Mouse (Mus musculus) liver, embryonic 13.5 days (tissue): Measurements from ENCODE around the gene Cdc42ep5. TPM values are rescaled to one million over a fixed set of nuclear protein-coding genes. Genes with fewer than 3 reads are reported as not detected.
"Not testable (repeated sequence)": the region's sequence is repeated elsewhere in the genome, so short reads cannot be mapped to it uniquely, and the experiment has no call there.

ENCODE experiments used
- ATAC-seq: fragments of 200-750 bp; cut with Nextera tagmentation; 2 replicates; pipeline ENCODE4 v1.8.0; 2017; ENCODE audit warnings: low read depth, mild to moderate bottlenecking, moderate number of reproducible peaks, moderate library complexity
- DNase-seq: peaks from one replicate; pipeline ENCODE4 v3.0.0; 2022
- H3K27ac ChIP-seq: fragments of 300-500 bp; sonication (generic); 2 replicates; pipeline ENCODE4 v1.5.1; 2015; ENCODE audit warnings: moderate library complexity, mild to moderate bottlenecking, inconsistent platforms
- H3K27me3 ChIP-seq: fragments of 300-500 bp; sonication (generic); 2 replicates; pipeline ENCODE4 v1.6.1; 2015; ENCODE audit warnings: mild to moderate bottlenecking, inconsistent platforms
- H3K36me3 ChIP-seq: fragments of 300-500 bp; sonication (generic); 2 replicates; pipeline ENCODE4 v1.6.1; 2015; ENCODE audit warnings: mild to moderate bottlenecking, inconsistent platforms
- H3K4me1 ChIP-seq: fragments of 300-500 bp; sonication (generic); replicated peaks from 2 replicates; pipeline ENCODE4 v1.6.1; 2015; ENCODE audit warnings: inconsistent platforms
- H3K4me2 ChIP-seq: fragments of 300-500 bp; sonication (generic); 2 replicates; pipeline ENCODE4 v1.6.1; 2015; ENCODE audit warnings: inconsistent platforms, mild to moderate bottlenecking, moderate library complexity
- H3K4me3 ChIP-seq: fragments of 300-500 bp; sonication (generic); replicated peaks from 2 replicates; pipeline ENCODE4 v1.5.1; 2015; ENCODE audit warnings: mild to moderate bottlenecking, inconsistent platforms
- H3K9ac ChIP-seq: fragments of 300-500 bp; sonication (generic); 2 replicates; pipeline ENCODE4 v1.6.1; 2015; ENCODE audit warnings: mild to moderate bottlenecking, inconsistent platforms
- H3K9me3 ChIP-seq: fragments of 300-500 bp; sonication (generic); replicated peaks from 2 replicates; pipeline ENCODE4 v1.6.1; 2016; ENCODE audit warnings: inconsistent platforms
- WGBS: fragments of 180-500 bp; shearing (Covaris S2); methylation state at CpG from one replicate; pipeline ENCODE4 v1.1.7; 2015; ENCODE audit not compliant: insufficient replicate concordance; 5-methylcytosine and 5-hydroxymethylcytosine counted together
- polyA plus RNA-seq: library from polyadenylated mRNA; unstranded; fragments of >200 nt; fragmentation: Nextera tagmentation; extraction: Ambion mirVana; gene quantifications from 2 replicates; pipeline ENCODE4 v1.2.1, GENCODE M21; 2015

Gene Cdc42ep5
- polyA plus RNA-seq, result 8.0 and 8.5 TPM in 2 replicates

DNA sequence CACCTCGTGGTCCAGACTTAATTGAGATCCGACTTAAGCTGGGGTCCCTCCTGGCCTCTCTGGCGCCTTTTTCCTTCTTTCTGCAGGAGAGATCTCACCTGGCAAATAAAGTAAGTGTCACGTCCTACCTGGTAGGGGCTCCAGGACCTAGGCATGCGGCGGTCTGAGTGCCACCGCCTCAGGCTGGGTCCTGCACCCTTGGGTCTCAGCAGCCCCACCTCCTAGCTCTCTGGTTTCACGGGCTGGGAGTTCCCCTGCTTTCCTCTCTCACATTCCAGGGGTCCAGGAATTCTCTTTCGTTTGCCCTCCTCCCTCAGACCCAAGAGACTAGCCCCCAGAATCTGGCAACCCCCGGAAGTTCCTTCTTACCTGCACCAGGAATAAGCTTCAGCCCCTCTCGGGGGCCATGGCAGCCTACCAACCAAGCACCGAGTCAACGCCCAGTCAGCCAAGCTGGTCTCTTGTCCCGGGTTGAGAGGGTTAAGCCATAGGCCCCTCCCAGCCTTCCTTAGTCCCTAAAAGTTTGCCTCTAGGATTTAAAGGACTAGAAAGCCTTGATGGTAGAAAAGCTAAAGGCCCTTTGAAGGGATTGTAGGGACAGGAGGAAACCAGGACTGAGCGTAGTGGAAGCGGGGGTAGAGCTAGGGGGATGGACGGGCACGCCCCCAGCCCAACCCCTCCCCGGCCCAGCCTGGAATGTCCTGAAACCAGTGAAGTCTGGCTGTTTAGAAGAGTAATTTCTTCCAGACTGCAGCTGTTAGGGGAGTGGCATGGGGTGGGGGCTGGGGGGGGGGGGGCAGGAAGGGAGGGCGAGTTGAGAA is at the start of gene Cdc42ep5:
Cdc42ep5 (minus strand) TSS at position 771 of the 821 bp plus-strand sequence.
- Histone ChIP-seq H3K27ac (peak within 1 kb of the TSS; percentile 39), H3K4me2 (peak within 1 kb of the TSS; percentile 67), H3K9ac (peak within 1 kb of the TSS; percentile 59), H3K27me3 (no peaks in the 10 kb centered on the region), H3K4me3 (peak within 1 kb of the TSS; percentile 54), H3K9me3 (no peaks in the 10 kb centered on the region), H3K36me3 (no peaks in the 10 kb centered on the region), H3K4me1 (peaks cover 24% of the 10 kb centered on the region)
- WGBS, result 2% methylated on average over 19 of the region's 20 CpGs
- DNase-seq (no peak), ATAC-seq (peak; percentile 66)

DNA sequence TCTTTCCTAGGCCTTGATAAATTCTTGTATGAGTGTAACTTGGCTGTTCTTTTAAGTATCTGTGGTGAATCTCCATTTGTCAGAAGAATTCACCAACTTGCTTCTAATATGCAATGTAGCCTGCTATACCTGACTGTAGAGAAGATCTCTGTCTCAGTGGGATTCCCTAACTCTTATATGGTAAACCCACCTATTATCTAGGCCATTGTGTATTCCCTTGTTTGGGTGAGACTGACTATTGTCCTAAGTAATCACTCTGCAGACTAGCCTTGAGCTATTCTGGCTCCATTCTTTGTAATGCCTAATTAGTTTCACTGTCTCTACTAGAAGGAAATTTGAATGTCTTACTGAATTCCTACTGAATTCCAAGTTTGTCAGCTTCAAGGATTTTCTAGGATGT is 48.8 kb upstream of the Cdc42ep5 start:
- H3K36me3 ChIP-seq, DNase-seq, H3K4me2 ChIP-seq, H3K27me3 ChIP-seq, H3K27ac ChIP-seq, H3K4me1 ChIP-seq, H3K9me3 ChIP-seq, H3K4me3 ChIP-seq, H3K9ac ChIP-seq, ATAC-seq: not testable (repeated sequence)

DNA sequence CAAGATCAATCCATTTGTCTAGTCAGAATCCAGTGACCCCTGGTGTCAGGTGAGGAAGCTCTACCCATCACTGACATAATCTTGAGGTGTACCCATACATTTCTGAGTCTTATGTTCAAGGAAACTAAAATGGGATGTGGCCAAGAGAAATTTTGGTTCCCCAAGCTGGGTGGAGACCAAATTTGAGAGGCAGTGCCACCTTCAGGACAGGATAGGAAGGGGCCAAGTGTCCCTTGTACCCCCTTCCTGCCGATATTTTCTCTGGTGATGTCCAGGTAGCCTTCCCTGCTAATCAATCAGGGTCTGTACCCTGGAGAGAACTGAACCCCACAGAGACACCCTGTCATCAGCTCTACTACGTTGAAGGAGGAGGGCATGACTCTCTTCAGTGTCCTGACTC is 44.0 kb upstream of the Cdc42ep5 start:
- WGBS, result 28% methylated on average over 2 of the region's 2 CpGs
- no peak for ATAC-seq

DNA sequence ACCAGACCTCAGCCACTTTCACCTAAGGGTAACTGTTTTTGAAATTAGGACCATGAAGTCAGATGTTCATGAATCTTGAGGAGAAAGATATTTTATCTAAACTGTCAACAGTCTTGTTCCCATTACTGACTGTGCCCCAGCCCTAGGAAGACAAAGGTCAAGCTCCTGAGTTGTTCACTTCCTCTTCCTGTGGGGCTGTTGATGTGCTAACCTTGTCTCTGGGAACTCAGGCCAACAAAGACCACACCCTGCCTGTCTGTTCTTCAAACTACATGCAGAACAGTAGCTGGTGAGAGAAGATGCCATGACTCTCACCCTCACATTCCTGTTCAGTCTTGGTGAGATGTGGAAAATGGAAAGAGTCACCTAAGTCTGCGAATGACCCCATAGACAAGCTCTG is 42.5 kb upstream of the Cdc42ep5 start:
- no peak overlapping the region for H3K9ac ChIP-seq
- no peaks in the 10 kb centered on the region for H3K9me3 ChIP-seq
- H3K27ac ChIP-seq, result no peak overlapping the region
- H3K4me2 ChIP-seq, result no peak overlapping the region
- DNase-seq, result no peak
- H3K27me3 ChIP-seq, result no peaks in the 10 kb centered on the region
- 44% methylated on average over 1 of the region's 1 CpGs for whole genome bisulfite sequencing
- no peaks in the 10 kb centered on the region for H3K4me1 ChIP-seq
- no peak overlapping the region for H3K4me3 ChIP-seq
- no peaks in the 10 kb centered on the region for H3K36me3 ChIP-seq
- ATAC-seq, result no peak

More for the DNA sequence above, 44.0 kb upstream of the Cdc42ep5 start:
- Histone ChIP-seq H3K36me3 (no peaks in the 10 kb centered on the region), H3K9me3 (no peaks in the 10 kb centered on the region), H3K4me3 (no peak overlapping the region), H3K9ac (no peak overlapping the region), H3K4me1 (no peaks in the 10 kb centered on the region), H3K4me2 (no peak overlapping the region), H3K27me3 (no peaks in the 10 kb centered on the region), H3K27ac (no peak overlapping the region)
- DNase-seq, result no peak

DNA sequence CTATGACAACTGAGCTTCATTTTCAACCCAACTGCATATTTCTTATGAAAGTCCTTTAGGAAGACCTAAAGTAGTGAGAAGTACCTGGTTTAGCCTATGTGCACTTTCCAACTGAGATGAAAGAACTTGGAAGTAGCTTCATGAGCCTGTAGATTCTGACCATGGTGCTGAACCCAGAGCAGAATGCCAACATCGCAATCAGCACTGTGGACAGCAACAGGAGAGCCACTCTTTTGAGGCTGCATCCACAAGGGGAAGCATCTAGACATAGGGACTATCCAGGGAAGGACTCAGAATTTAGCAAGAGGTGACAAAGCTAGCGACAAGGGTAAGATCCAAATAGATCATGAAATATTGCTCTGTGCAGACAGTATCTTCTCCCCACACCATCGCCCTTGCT is 13.8 kb upstream of the Cdc42ep5 start:
- DNase-seq (no peak), ATAC-seq (no peak)
- WGBS, result 24% methylated on average over 3 of the region's 3 CpGs
- H3K9me3 ChIP-seq, result no peaks in the 10 kb centered on the region
- H3K4me1 ChIP-seq, result no peaks in the 10 kb centered on the region
- no peak overlapping the region for H3K4me2 ChIP-seq
- no peaks in the 10 kb centered on the region for H3K27me3 ChIP-seq
- H3K9ac ChIP-seq, result no peak overlapping the region
- no peak overlapping the region for H3K27ac ChIP-seq
- no peak overlapping the region for H3K4me3 ChIP-seq
- H3K36me3 ChIP-seq, result no peaks in the 10 kb centered on the region

DNA sequence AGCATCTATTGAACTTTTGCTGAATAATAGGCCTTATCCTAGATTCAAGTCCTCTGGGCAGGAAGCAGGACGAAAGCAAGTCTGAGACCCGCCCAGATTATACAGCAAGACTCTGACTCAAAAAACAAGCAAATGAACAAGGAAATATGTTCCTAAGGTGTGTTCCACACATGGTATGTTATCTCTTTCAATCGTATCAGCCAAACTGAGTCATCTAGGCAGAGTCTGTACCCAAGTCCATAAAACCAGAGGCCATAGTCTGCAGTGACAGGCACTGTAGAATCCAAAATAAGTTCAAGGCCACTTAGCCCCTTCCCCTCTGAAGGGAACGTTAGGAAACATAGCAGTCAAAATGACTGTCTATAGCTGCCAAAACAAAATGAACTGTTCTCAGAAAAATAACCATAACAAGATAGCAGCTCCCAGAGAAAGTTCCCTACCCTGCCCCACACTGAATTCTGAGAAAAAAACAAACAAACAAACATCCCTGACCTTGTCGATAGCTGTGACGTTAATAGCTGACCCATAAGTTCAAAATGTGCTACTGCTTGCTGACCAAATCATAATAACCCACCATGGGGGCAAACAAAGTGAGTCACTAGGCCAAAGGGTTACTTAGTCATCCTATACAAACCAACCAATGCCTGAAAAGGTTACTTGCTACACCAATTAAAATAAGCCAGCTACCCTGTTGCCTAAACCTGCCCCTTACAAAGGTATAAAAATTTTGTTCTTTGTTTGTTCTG is 5.7 kb upstream of the Cdc42ep5 start:
- Histone ChIP-seq H3K4me1 (0 out of 2 replicates have a peak, but pooled peaks cover 1% of the 10 kb centered on the region), H3K4me3 (no peak overlapping the region), H3K9me3 (no peaks in the 10 kb centered on the region), H3K27me3 (no peaks in the 10 kb centered on the region), H3K9ac (no peak overlapping the region), H3K4me2 (no peak overlapping the region), H3K36me3 (no peaks in the 10 kb centered on the region), H3K27ac (no peak overlapping the region)
- no peak for DNase-seq
- ATAC-seq, result no peak
- WGBS, result 52% methylated on average over 6 of the region's 6 CpGs

DNA sequence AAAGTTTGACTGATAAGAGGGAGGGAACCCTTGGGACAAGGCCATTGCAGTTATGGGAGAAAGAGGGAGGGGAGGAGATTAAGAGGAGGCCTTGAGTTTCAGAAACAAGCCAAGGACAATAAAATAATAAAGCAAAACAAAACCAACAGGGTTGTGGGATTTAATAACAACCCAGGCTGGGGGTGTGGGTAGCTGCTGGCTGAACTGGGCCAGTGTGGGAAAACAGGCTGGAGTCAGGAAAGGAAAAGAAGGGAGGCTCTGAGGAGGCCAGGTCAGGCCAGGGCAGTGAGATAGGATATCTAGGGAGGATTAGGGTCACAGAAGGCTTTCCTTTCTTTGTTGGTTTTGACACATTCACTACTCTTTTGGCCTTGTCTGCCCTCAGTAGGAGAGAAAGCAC is 2.4 kb upstream of the Cdc42ep5 start:
- Histone ChIP-seq H3K27ac (no peak overlapping the region), H3K4me3 (no peak overlapping the region), H3K27me3 (no peaks in the 10 kb centered on the region), H3K36me3 (no peaks in the 10 kb centered on the region), H3K9ac (no peak overlapping the region), H3K9me3 (no peaks in the 10 kb centered on the region), H3K4me1 (peaks cover 24% of the 10 kb centered on the region), H3K4me2 (no peak overlapping the region)
- ATAC-seq, result no peak
- no peak for DNase-seq

DNA sequence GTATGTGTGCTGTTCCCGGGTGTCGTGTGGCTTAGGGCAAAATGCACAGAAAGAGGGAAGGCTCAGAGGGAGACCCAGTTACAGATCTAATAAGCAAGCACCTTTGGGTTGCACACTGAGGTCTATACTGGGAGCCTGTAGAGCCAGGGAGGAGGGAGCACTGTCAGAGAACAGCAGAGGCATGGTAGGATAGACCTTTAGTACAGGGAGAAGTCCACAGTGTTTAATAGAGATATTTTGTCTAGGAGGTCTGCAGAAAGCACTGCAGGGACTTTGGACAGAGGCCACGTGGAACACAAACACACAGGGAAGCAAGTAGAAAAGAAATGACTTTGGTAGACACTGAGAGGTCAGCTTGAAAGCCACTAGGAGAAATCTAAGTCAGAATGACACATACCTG is 626 bp upstream of the Cdc42ep5 start:
- H3K9ac ChIP-seq, result no peak overlapping the region
- WGBS, result 31% methylated on average over 3 of the region's 3 CpGs
- H3K36me3 ChIP-seq, result no peaks in the 10 kb centered on the region
- DNase-seq, result no peak
- no peak overlapping the region for H3K4me3 ChIP-seq
- no peak overlapping the region for H3K27ac ChIP-seq
- no peaks in the 10 kb centered on the region for H3K27me3 ChIP-seq
- peaks cover 24% of the 10 kb centered on the region for H3K4me1 ChIP-seq
- H3K9me3 ChIP-seq, result no peaks in the 10 kb centered on the region
- H3K4me2 ChIP-seq, result peak overlapping the region; percentile 67; the same call in 1 of the 2 replicates
- peak; percentile 16; the same call in 1 of the 2 replicates for ATAC-seq

DNA sequence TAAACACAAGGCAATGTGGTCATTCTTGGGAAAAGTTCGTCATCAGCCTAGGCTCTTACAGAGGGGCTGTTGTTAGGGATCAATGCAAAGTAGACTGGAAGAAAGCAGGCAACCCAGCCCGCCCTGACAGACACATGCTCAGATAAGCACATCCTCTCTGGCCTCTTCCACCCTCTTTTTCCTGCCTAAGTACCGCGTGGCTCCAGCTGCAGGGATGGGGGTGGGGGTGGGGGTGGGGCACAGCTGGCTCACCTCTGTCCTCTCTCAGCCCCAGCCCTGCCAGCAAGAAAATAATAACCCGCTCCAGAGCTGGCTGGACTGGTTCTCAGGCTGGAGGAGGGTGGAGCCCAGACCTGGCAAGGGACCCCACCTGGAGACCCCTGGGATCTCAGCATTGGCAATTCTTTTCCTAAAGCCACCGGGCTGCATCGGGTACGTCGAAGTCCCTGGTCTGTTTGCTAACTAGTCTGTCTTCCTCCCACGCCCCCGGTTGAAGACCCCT is 1.0 kb downstream of the Cdc42ep5 start:
- Histone ChIP-seq H3K27me3 (no peaks in the 10 kb centered on the region), H3K27ac (no peak overlapping the region), H3K4me2 (peak overlapping the region; percentile 67), H3K36me3 (no peaks in the 10 kb centered on the region), H3K4me3 (peak overlapping the region; percentile 54), H3K4me1 (peaks cover 24% of the 10 kb centered on the region), H3K9ac (peak overlapping the region; percentile 59), H3K9me3 (no peaks in the 10 kb centered on the region)
- DNase-seq, result no peak
- peak; percentile 62 for ATAC-seq
- under 1% methylated on average over 11 of the region's 11 CpGs for WGBS

DNA sequence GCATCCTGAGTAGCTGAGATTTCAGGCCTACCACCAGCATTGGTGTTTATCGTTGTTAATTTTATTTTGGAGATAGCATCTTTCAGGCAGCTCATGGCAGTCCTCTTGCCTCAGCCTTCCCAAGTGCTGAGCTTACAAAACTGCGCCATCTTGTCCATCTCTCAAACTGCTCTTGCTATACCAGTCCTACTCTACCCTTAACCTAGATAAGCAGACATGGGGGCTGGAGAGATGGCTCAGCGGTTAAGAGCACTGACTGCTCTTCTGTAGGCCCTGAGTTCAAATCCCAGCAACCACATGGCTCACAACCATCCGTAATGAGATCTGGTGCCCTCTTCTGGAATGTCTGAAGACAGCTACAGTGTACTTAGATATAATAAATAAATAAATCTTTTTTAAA is 3.1 kb downstream of the Cdc42ep5 start:
- H3K4me1 ChIP-seq, result peaks cover 24% of the 10 kb centered on the region
- H3K4me2 ChIP-seq, H3K9ac ChIP-seq, ATAC-seq, H3K9me3 ChIP-seq, DNase-seq, H3K36me3 ChIP-seq, H3K27me3 ChIP-seq, H3K4me3 ChIP-seq, H3K27ac ChIP-seq: not testable (repeated sequence)
- 80% methylated on average over 4 of the region's 4 CpGs for WGBS

DNA sequence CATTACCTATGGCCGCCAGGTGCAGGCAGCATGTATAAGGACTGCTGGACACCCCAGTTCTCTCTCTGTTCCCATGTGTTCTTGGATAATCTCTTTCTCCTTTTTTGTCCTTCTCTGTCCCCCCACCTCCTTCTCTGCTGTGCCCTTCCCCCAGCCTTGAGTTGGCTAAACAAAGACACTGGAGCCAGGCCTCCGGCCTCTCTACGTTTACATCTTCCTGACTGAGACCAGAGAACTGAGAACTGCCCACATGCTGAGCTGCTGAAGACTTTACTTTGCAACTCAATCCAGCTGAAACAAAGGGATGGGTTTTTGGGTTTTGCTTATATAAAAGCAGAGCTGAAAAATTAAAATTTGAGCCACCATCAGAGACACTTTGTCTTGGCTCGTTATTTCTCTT is 9.7 kb downstream of the Cdc42ep5 start:
- Histone ChIP-seq H3K27ac (no peak overlapping the region), H3K9me3 (no peaks in the 10 kb centered on the region), H3K9ac (no peak overlapping the region), H3K4me1 (peaks cover 22% of the 10 kb centered on the region), H3K4me3 (no peak overlapping the region), H3K27me3 (peaks cover 12% of the 10 kb centered on the region), H3K36me3 (no peaks in the 10 kb centered on the region), H3K4me2 (no peak overlapping the region)
- DNase-seq, result no peak
- no peak for ATAC-seq
- WGBS, result 64% methylated on average over 4 of the region's 4 CpGs
